Mouse (Mus musculus): ENCODE results near the gene Nxph1.

DNA sequence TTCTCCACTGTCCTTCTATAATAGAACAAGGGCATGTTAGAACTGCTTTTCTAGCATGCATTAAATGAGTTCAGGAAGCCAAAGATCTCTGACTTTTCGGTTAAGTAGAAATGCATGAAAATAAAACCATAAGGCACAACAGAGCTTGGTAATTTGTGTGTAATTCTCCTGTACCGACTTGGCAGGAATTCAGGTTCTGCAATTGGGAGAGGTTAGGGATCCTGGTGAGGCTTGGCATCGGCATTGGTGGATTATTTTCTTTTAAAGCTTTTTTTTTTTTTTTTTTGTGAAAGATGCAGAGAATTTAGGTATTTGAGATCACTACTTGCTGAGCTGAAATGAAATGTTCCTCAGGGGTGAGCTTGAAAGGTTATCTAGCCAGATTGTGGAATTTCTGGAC is 135.6 kb downstream of the Nxph1 start:
- no peak for TF ChIP-seq POLR2A (IDR thresholded peaks at IDR 0.05; ENCODE audit: borderline replicate concordance, control insufficient read depth, low read depth, low read length)
- no peak for TF ChIP-seq CTCF (IDR thresholded peaks at IDR 0.05; ENCODE audit: control insufficient read depth, insufficient read depth, low read length)
